Mouse (Mus musculus): ENCODE data around the gene Rap2b.

Rap2b gene

DNA sequence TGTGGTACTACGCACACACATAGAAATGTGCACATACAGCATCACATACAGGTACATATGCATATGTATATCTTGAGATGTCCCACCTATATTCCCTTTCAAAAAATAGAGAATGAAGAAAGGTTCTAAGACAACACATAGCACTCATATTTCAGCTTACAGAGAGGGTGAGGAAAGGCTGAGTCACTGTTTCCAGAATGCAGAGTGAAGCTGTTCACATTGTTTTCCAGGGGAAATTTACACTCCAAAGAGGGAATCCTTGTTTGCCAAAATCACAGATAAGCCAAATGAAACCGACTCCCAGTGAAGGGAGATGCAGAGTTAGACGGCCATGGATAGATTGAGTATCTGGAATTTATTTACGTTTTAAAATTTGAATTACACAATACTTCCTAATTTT lies 30.1 kb downstream of the Rap2b start:
- no peak for DNase-seq

DNA sequence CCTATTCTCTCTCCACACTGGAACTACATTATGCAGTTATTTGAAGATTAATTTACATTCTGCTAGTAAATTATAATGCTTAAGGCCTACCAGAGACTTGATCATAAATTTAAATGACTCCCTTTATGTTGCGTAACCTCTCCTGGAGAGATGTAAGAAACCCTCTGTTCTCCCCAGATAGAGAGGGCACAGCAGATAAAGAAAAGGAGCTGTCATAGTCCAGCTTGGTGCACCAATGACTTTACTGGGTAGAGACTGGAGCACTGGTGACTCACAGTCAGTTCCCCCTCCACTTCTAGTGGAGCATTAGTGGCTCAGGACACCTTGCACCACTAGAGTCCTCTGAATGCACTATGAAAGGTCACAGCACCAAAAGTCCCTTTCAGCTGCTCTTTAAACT lies 31.4 kb downstream of the Rap2b start:
- DNase-seq: no peak

DNA sequence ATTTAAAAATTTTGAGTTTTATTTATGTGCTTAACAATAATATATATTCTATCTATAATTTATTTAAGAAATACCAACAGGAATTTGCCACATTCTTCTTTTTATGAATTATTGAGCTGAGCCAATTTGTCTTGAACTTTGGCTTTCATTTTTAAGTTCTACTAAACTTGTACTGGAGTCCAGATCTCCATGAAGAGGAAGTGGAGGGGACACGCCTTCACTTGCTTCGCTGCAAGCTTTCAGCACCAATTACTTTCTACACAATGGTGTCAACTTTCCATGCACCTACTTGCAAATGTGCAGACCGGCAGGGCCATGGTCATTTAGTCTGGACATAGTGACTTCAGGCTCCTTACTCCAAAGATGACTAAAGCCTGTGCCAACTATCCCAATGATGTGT lies 32.1 kb downstream of the Rap2b start:
- no peak for DNase-seq

GRCm38 (mm10) chr3:61395382-61395781 lies 33.9 kb downstream of the Rap2b start:
- no peak for DNase-seq

- DNase-seq: no peak
These were observed 35.3 kb downstream of the Rap2b start for GRCm38 (mm10) chr3:61396728-61397127.

- no peak for DNase-seq
These were observed 39.5 kb downstream of the Rap2b start for GRCm38 (mm10) chr3:61400823-61401387.

GRCm38 (mm10) chr3:61406921-61407320 lies 45.5 kb downstream of the Rap2b start:
- DNase-seq: no peak

DNA sequence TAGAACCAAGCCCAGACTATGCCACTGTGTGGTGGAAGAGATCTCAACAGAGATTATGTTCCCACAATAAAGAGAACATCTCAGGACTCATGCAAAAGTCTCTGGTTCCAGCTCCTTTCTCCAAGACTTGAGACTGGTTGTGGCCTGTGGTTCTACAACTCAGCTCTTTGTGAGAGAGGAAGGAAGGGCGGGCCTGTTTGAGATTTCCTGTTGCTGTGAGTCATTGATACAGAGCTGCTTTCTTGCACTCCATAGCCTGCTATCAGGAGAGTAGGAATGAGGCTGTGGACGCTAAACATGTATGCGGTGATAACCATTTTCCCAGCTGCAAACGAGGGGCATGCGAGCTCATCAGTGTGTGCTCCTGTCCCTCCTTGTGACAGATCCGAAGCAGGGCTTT lies 48.2 kb downstream of the Rap2b start:
- no peak for DNase-seq

GRCm38 (mm10) chr3:61415883-61416282 lies 54.4 kb downstream of the Rap2b start:
- DNase-seq: no peak

Data from cerebellum, adult 9-10 months (tissue).